Mouse (Mus musculus): ENCODE measurements around the gene Magi1.

Gene Magi1

GRCm38 (mm10) chr6:94283318-94284061, at the start of gene Magi1:
Gene Magi1, minus strand, starts transcription at chr6:94283917.
- DNase-seq (ENCODE audit: low spot score), result peak; percentile 95

GRCm38 (mm10) chr6:94327143-94327542, 43.4 kb upstream of the Magi1 start:
- no peak for DNase-seq (ENCODE audit: low spot score)

GRCm38 (mm10) chr6:94316886-94317285, 33.2 kb upstream of the Magi1 start:
- peak; percentile 52 for DNase-seq (ENCODE audit: low spot score)

- no peak for DNase-seq (ENCODE audit: low spot score)
Measured at GRCm38 (mm10) chr6:94312285-94312684, 28.6 kb upstream of the Magi1 start.

GRCm38 (mm10) chr6:94308498-94308897, 24.8 kb upstream of the Magi1 start:
- no peak for DNase-seq (ENCODE audit: low spot score)

- DNase-seq (ENCODE audit: low spot score), result no peak
Measured at GRCm38 (mm10) chr6:94303512-94303911, 19.8 kb upstream of the Magi1 start.

GRCm38 (mm10) chr6:94301804-94302203, 18.1 kb upstream of the Magi1 start:
- DNase-seq (ENCODE audit: low spot score), result no peak

GRCm38 (mm10) chr6:94300562-94300961, 16.8 kb upstream of the Magi1 start:
- no peak for DNase-seq (ENCODE audit: low spot score)

- no peak for DNase-seq (ENCODE audit: low spot score)
Measured at GRCm38 (mm10) chr6:94287387-94287786, 3.7 kb upstream of the Magi1 start.

- DNase-seq (ENCODE audit: low spot score), result no peak
Measured at GRCm38 (mm10) chr6:94286555-94286954, 2.8 kb upstream of the Magi1 start.

- peak; percentile 56 for DNase-seq (ENCODE audit: low spot score)
Measured at GRCm38 (mm10) chr6:94284089-94284825, 540 bp upstream of the Magi1 start.

- DNase-seq (ENCODE audit: low spot score), result peak; percentile 58
Measured at GRCm38 (mm10) chr6:94282301-94283241, 1.1 kb downstream of the Magi1 start.

- DNase-seq (ENCODE audit: low spot score), result no peak
Measured at GRCm38 (mm10) chr6:94281606-94282280, 2.0 kb downstream of the Magi1 start.

GRCm38 (mm10) chr6:94273941-94274340, 9.8 kb downstream of the Magi1 start:
- DNase-seq (ENCODE audit: low spot score), result no peak

- no peak for DNase-seq (ENCODE audit: low spot score)
Measured at GRCm38 (mm10) chr6:94270001-94270400, 13.7 kb downstream of the Magi1 start.

- no peak for DNase-seq (ENCODE audit: low spot score)
Measured at GRCm38 (mm10) chr6:94269174-94269573, 14.5 kb downstream of the Magi1 start.

- DNase-seq (ENCODE audit: low spot score), result no peak
Measured at GRCm38 (mm10) chr6:94265244-94265935, 18.3 kb downstream of the Magi1 start.

- DNase-seq (ENCODE audit: low spot score), result no peak
Measured at GRCm38 (mm10) chr6:94264183-94264941, 19.4 kb downstream of the Magi1 start.

GRCm38 (mm10) chr6:94260831-94261230, 22.9 kb downstream of the Magi1 start:
- no peak for DNase-seq (ENCODE audit: low spot score)

GRCm38 (mm10) chr6:94259981-94260380, 23.7 kb downstream of the Magi1 start:
- no peak for DNase-seq (ENCODE audit: low spot score)

Data from testis, postnatal 10 days (tissue).